Mouse (Mus musculus) embryonic fibroblast, embryonic 13.5 days (primary cell): Measurements from ENCODE around the gene Map2k3.

Experiments
- CTCF ChIP-seq: IDR thresholded peaks from 2 replicates; pipeline ENCODE4 v1.5.1; 2011; ENCODE audit warnings: mild to moderate bottlenecking, control low read depth, low read length, moderate library complexity, borderline replicate concordance; ENCODE audit not compliant: insufficient read depth
- POLR2A ChIP-seq: IDR thresholded peaks from 2 replicates; pipeline ENCODE4 v1.6.1; 2011; ENCODE audit warnings: low read depth, mild to moderate bottlenecking, control low read depth, low read length, moderate library complexity

DNA sequence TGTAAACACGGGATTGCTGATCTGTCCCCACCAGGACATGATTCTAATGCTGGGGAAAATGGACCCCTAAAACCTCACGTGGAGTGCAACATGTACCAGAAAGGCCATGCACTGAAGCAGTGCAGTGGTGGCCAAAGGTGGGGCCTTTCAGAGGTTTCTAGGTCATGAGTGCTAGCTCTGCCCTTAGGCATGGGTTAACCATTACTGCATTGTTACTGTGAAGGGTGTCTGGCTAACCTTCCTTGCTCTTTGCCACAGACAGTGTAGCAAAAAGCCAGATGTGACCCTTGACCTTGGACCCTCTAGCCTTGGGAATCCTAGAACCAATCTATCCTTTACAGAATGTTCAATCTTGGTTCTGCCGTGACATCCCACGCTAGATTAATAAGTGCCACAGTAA is 29.3 kb upstream of the Map2k3 start:
- TF ChIP-seq POLR2A (no peak), CTCF (no peak)
